In the genomic region with DNA sequence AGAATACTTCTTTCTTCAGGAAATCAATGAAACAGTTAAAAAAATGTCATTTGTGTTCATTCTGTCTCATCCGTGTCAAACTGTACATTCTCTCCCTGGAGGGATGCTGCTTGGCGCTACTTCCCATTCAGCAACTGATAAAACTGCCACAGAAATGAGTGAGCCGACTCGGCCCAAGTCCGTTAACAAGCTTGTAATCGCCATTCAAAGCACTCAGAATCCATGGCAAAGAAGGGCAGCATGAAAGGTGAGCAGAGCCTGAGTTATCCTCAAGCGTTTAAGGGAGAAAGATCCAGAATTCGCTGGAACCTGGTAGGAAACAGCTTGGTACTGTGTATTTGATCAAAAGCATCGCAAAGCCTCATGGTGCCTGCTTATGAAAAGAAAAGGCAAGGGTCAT, we compare ENCODE assay signal across 18 mouse cellular contexts.
DNase-seq lines count a peak whose midpoint lies in the region; ATAC-seq and TF ChIP-seq lines count a peak whose summit lies in the region.
"Had no signal": no experiment of that assay in that cellular context is flagged by ENCODE, and none has a peak within 500 bp of the region (broad histone marks: within the 10 kb centered on the region; RNA-seq: fewer than 3 reads in every experiment).

No protein-coding gene starts in this region.

- no peak overlapping the region for H3K4me2 ChIP-seq in embryonic facial prominence, embryonic 11.5 days (ENCODE audit: low read depth, low read length)
- H3K4me2 ChIP-seq in midbrain, embryonic 11.5 days = no peak overlapping the region
- peak overlapping the region; percentile 27 for H3K4me2 ChIP-seq in midbrain, embryonic 14.5 days (ENCODE audit: low read length)
- H3K4me2 ChIP-seq: limb, embryonic 13.5 days had no signal

- WGBS in embryonic facial prominence, embryonic 11.5 days = 63% methylated on average over 9 of the region's 9 CpGs
- 76% methylated on average over 9 of the region's 9 CpGs for WGBS in embryonic facial prominence, embryonic 10.5 days
- 73% methylated on average over 9 of the region's 9 CpGs for WGBS in midbrain, embryonic 11.5 days
- WGBS in midbrain, embryonic 10.5 days = 84% methylated on average over 9 of the region's 9 CpGs
- WGBS in midbrain, embryonic 14.5 days = 43% methylated on average over 9 of the region's 9 CpGs
- 81% methylated on average over 9 of the region's 9 CpGs for WGBS in kidney, adult 2 months

- ATAC-seq in embryonic facial prominence, embryonic 11.5 days (replicated peaks; ENCODE audit: insufficient number of reproducible peaks, low FRiP score, low TSS enrichment, low read depth) = no peak
- no peak for ATAC-seq in midbrain, embryonic 11.5 days (ENCODE audit: low FRiP score)
- ATAC-seq in midbrain, embryonic 14.5 days (ENCODE audit: low FRiP score, low TSS enrichment) = no peak
- ATAC-seq: CD4-positive, CD25-positive, alpha-beta regulatory T cell, adult 4 months had no signal

- intact Hi-C loops in gastrocnemius, adult 2 months (cut with DNase I) = no loop called here

- H3K27ac ChIP-seq in embryonic facial prominence, embryonic 11.5 days (replicated peaks; ENCODE audit: low read depth, low read length) = no peak overlapping the region
- no peak overlapping the region for H3K27ac ChIP-seq in embryonic facial prominence, embryonic 10.5 days (replicated peaks)
- no peak overlapping the region; the same call in 1 of the 2 replicates for H3K27ac ChIP-seq in midbrain, embryonic 11.5 days (ENCODE audit: low read depth, low read length)
- no peak overlapping the region for H3K27ac ChIP-seq in midbrain, embryonic 10.5 days (replicated peaks)
- H3K27ac ChIP-seq in midbrain, embryonic 14.5 days (replicated peaks; ENCODE audit: low read depth, low read length) = no peak overlapping the region
- H3K27ac ChIP-seq in gastrocnemius, adult 2 months = no peak overlapping the region
- H3K27ac ChIP-seq in kidney, adult 2 months (ENCODE audit: insufficient read depth, low read depth, low read length) = no peak overlapping the region
- H3K27ac ChIP-seq: heart, embryonic 10.5 days; limb, embryonic 13.5 days; liver, embryonic 14.5 days had no signal

- H3K36me3 ChIP-seq in embryonic facial prominence, embryonic 11.5 days (replicated peaks; ENCODE audit: control insufficient read depth, insufficient read depth, low read depth, low read length) = no peaks in the 10 kb centered on the region
- H3K36me3 ChIP-seq in embryonic facial prominence, embryonic 10.5 days (replicated peaks) = no peaks in the 10 kb centered on the region
- no peaks in the 10 kb centered on the region for H3K36me3 ChIP-seq in midbrain, embryonic 11.5 days (ENCODE audit: control insufficient read depth, insufficient read depth, low read length)
- no peaks in the 10 kb centered on the region for H3K36me3 ChIP-seq in midbrain, embryonic 10.5 days
- H3K36me3 ChIP-seq in midbrain, embryonic 14.5 days (ENCODE audit: control insufficient read depth, insufficient read depth, low read length) = no peaks in the 10 kb centered on the region
- H3K36me3 ChIP-seq in kidney, adult 2 months (ENCODE audit: control insufficient read depth, insufficient read depth, low read length) = no peaks in the 10 kb centered on the region
- H3K36me3 ChIP-seq: G1E; limb, embryonic 13.5 days had no signal

- no peak overlapping the region for H3K9ac ChIP-seq in embryonic facial prominence, embryonic 11.5 days (replicated peaks; ENCODE audit: low read length)
- no peak overlapping the region for H3K9ac ChIP-seq in midbrain, embryonic 11.5 days (ENCODE audit: low read length)
- H3K9ac ChIP-seq in midbrain, embryonic 14.5 days (replicated peaks; ENCODE audit: low read length) = no peak overlapping the region
- H3K9ac ChIP-seq: limb, embryonic 13.5 days; liver, embryonic 14.5 days had no signal

- no peak overlapping the region for H3K4me3 ChIP-seq in embryonic facial prominence, embryonic 11.5 days (ENCODE audit: low read depth, low read length)
- H3K4me3 ChIP-seq in embryonic facial prominence, embryonic 10.5 days = no peak overlapping the region
- H3K4me3 ChIP-seq in midbrain, embryonic 11.5 days (ENCODE audit: low read depth, low read length) = no peak overlapping the region
- H3K4me3 ChIP-seq in midbrain, embryonic 10.5 days = no peak overlapping the region
- H3K4me3 ChIP-seq in midbrain, embryonic 14.5 days (replicated peaks; ENCODE audit: low read depth, low read length) = no peak overlapping the region
- no peak overlapping the region for H3K4me3 ChIP-seq in gastrocnemius, adult 2 months
- H3K4me3 ChIP-seq in kidney, adult 2 months (ENCODE audit: insufficient read depth, low read depth, low read length) = no peak overlapping the region
- H3K4me3 ChIP-seq: heart, embryonic 10.5 days; limb, embryonic 13.5 days; megakaryocyte, embryonic 14.5 days; myocyte had no signal

- peak; percentile 17 for DNase-seq in embryonic facial prominence, embryonic 11.5 days (ENCODE audit: low spot score)
- no peak for DNase-seq in embryonic facial prominence, embryonic 10.5 days (ENCODE audit: low spot score)
- peak; percentile 81 for DNase-seq in midbrain, embryonic 11.5 days (ENCODE audit: low spot score, missing footprints)
- DNase-seq in midbrain, embryonic 10.5 days (ENCODE audit: low spot score) = no peak
- DNase-seq in midbrain, embryonic 14.5 days = peak; percentile 61
- peak; percentile 45 for DNase-seq in retina, postnatal 1 day
- DNase-seq in gastrocnemius, adult 2 months = no peak
- no peak for DNase-seq in kidney, adult 2 months
- DNase-seq: gastrocnemius, postnatal 36 days; heart, postnatal 14 days; lung, postnatal 14 days had no signal

- no peak for TF ChIP-seq POLR2A in kidney, adult 2 months (IDR thresholded peaks at IDR 0.05; ENCODE audit: low read depth, low read length)

- H3K4me1 ChIP-seq in embryonic facial prominence, embryonic 11.5 days (ENCODE audit: control insufficient read depth, insufficient read depth, low read length) = no peaks in the 10 kb centered on the region
- peaks cover 15% of the 10 kb centered on the region for H3K4me1 ChIP-seq in embryonic facial prominence, embryonic 10.5 days
- no peaks in the 10 kb centered on the region for H3K4me1 ChIP-seq in midbrain, embryonic 11.5 days (ENCODE audit: control insufficient read depth, insufficient read depth, low read length)
- H3K4me1 ChIP-seq in midbrain, embryonic 10.5 days = no peaks in the 10 kb centered on the region
- H3K4me1 ChIP-seq in midbrain, embryonic 14.5 days (ENCODE audit: control insufficient read depth, insufficient read depth, low read length) = no peaks in the 10 kb centered on the region
- H3K4me1 ChIP-seq in kidney, adult 2 months (ENCODE audit: control insufficient read depth, insufficient read depth, low read length) = no peaks in the 10 kb centered on the region

- no peak for TF ChIP-seq CTCF in gastrocnemius, adult 2 months (IDR thresholded peaks at IDR 0.05)
- no peak for TF ChIP-seq CTCF in kidney, adult 2 months (conservative IDR thresholded peaks at IDR 0.05; ENCODE audit: insufficient read depth, insufficient read length, low read depth, low read length)

- no peaks in the 10 kb centered on the region for H3K27me3 ChIP-seq in embryonic facial prominence, embryonic 11.5 days (ENCODE audit: control insufficient read depth, insufficient read depth, low read length)
- no peaks in the 10 kb centered on the region for H3K27me3 ChIP-seq in embryonic facial prominence, embryonic 10.5 days (replicated peaks; ENCODE audit: low read depth, poor library complexity, severe bottlenecking)
- H3K27me3 ChIP-seq in midbrain, embryonic 11.5 days (ENCODE audit: control insufficient read depth, insufficient read depth, low read length) = no peaks in the 10 kb centered on the region
- H3K27me3 ChIP-seq in midbrain, embryonic 10.5 days (ENCODE audit: low read depth, poor library complexity, severe bottlenecking) = no peaks in the 10 kb centered on the region
- no peaks in the 10 kb centered on the region for H3K27me3 ChIP-seq in midbrain, embryonic 14.5 days (ENCODE audit: control insufficient read depth, insufficient read depth, low read length)
- H3K27me3 ChIP-seq in kidney, adult 2 months (replicated peaks; ENCODE audit: control insufficient read depth, insufficient read depth, low read length) = no peaks in the 10 kb centered on the region
- H3K27me3 ChIP-seq: limb, embryonic 13.5 days; megakaryocyte, embryonic 14.5 days had no signal

- no peaks in the 10 kb centered on the region for H3K9me3 ChIP-seq in embryonic facial prominence, embryonic 11.5 days (replicated peaks; ENCODE audit: control insufficient read depth, low read length)
- peaks cover 2% of the 10 kb centered on the region; the same call in 1 of the 2 replicates for H3K9me3 ChIP-seq in embryonic facial prominence, embryonic 10.5 days
- no peaks in the 10 kb centered on the region for H3K9me3 ChIP-seq in midbrain, embryonic 11.5 days (ENCODE audit: control insufficient read depth, low read length)
- H3K9me3 ChIP-seq in midbrain, embryonic 10.5 days (replicated peaks) = no peaks in the 10 kb centered on the region; the same call in 1 of the 2 replicates
- no peaks in the 10 kb centered on the region for H3K9me3 ChIP-seq in midbrain, embryonic 14.5 days (ENCODE audit: control insufficient read depth, low read length)
- H3K9me3 ChIP-seq: heart, embryonic 10.5 days had no signal

Comparison
In these comparisons a context has a peak if more than half of its experiments do, and no peak if none do; other contexts are left out.
1. DNase-seq: peak in embryonic facial prominence, embryonic 11.5 days (single experiment), midbrain, embryonic 11.5 days (single experiment), midbrain, embryonic 14.5 days (single experiment) and retina, postnatal 1 day (single experiment); none in embryonic facial prominence, embryonic 10.5 days (single experiment), midbrain, embryonic 10.5 days (single experiment), gastrocnemius, adult 2 months (single experiment) and kidney, adult 2 months (single experiment).